Mouse (Mus musculus) limb, embryonic 14.5 days (tissue): ENCODE results near the gene Cacnb4. TPM values are rescaled to one million over a fixed set of nuclear protein-coding genes. Genes with fewer than 3 reads are reported as not detected.

Experiments used
- ATAC-seq: fragments of 200-750 bp; cut with Nextera tagmentation; 2 replicates; pipeline ENCODE4 v1.8.0; 2017; ENCODE audit warnings: low read depth, moderate number of reproducible peaks, moderate TSS enrichment; ENCODE audit not compliant: low FRiP score
- DNase-seq: peaks from one replicate; pipeline ENCODE4 v3.0.0-alpha.2; 2015; ENCODE audit warnings: low spot score
- H3K27ac ChIP-seq: fragments of 300-500 bp; sonication (generic); replicated peaks from 2 replicates; pipeline ENCODE4 v1.5.1; 2014; ENCODE audit warnings: low read depth, mild to moderate bottlenecking, low read length, moderate library complexity, mixed read lengths
- H3K27me3 ChIP-seq: fragments of 300-500 bp; sonication (generic); 2 replicates; pipeline ENCODE4 v1.6.1; 2014; ENCODE audit warnings: low read length, mixed read lengths; ENCODE audit not compliant: control insufficient read depth, insufficient read depth
- H3K36me3 ChIP-seq: fragments of 300-500 bp; sonication (generic); 2 replicates; pipeline ENCODE4 v1.6.1; 2014; ENCODE audit warnings: mild to moderate bottlenecking, low read length, moderate library complexity, mixed read lengths; ENCODE audit not compliant: control insufficient read depth, insufficient read depth
- H3K4me1 ChIP-seq: fragments of 300-500 bp; sonication (generic); 2 replicates; pipeline ENCODE4 v1.6.1; 2014; ENCODE audit warnings: antibody characterized with exemption, low read length, mixed read lengths; ENCODE audit not compliant: control insufficient read depth, insufficient read depth
- H3K4me2 ChIP-seq: fragments of 300-500 bp; sonication (generic); replicated peaks from 2 replicates; pipeline ENCODE4 v1.6.1; 2014; ENCODE audit warnings: low read depth, mild to moderate bottlenecking, low read length, moderate library complexity; ENCODE audit not compliant: severe bottlenecking
- H3K4me3 ChIP-seq: fragments of 300-500 bp; sonication (generic); replicated peaks from 2 replicates; pipeline ENCODE4 v1.5.1; 2014; ENCODE audit warnings: low read length
- H3K9ac ChIP-seq: fragments of 300-500 bp; sonication (generic); 2 replicates; pipeline ENCODE4 v1.6.1; 2014; ENCODE audit warnings: mild to moderate bottlenecking, low read depth, low read length, moderate library complexity; ENCODE audit not compliant: severe bottlenecking
- H3K9me3 ChIP-seq: fragments of 300-500 bp; sonication (generic); 2 replicates; pipeline ENCODE4 v1.6.1; 2016; ENCODE audit warnings: low read length; ENCODE audit not compliant: control insufficient read depth
- POLR2A ChIP-seq: fragments of 200-500 bp; IDR thresholded peaks from 2 replicates; pipeline ENCODE4 v1.8.0; 2012; ENCODE audit warnings: inconsistent platforms, mild to moderate bottlenecking, moderate library complexity, borderline replicate concordance; ENCODE audit not compliant: insufficient read depth, insufficient read length; ENCODE audit errors: extremely low read depth
- WGBS: fragments of 180-500 bp; shearing (Covaris S2); extraction: QIAGEN DNeasy Blood & Tissue Kit; methylation state at CpG from one replicate; pipeline ENCODE4 v1.1.7; 2014; 5-methylcytosine and 5-hydroxymethylcytosine counted together
- polyA plus RNA-seq, 2 experiments: library from polyadenylated mRNA; depleted of rRNA in 1 of 2; stranded (reverse) in 1 of 2; unstranded in 1 of 2; fragments of >200 nt; fragmentation: Nextera tagmentation in 1 of 2; extraction: Ambion mirVana in 1 of 2; gene quantifications; 2 replicates each; pipeline versions ENCODE4 v1.2.1 to v1.2.3; 2012 to 2014

Gene Cacnb4
- polyA plus RNA-seq, 2 experiments = 0.81 to 0.91 TPM

- Histone ChIP-seq H3K4me3 (no peak overlapping the region), H3K4me2 (no peak overlapping the region), H3K27ac (no peak overlapping the region), H3K36me3 (no peaks in the 10 kb centered on the region), H3K27me3 (no peaks in the 10 kb centered on the region), H3K9ac (no peak overlapping the region), H3K4me1 (0 out of 2 replicates have a peak, but pooled peaks cover 7% of the 10 kb centered on the region), H3K9me3 (no peaks in the 10 kb centered on the region)
- ATAC-seq = no peak
- no peak for DNase-seq
- WGBS = 92% methylated on average over 11 of the region's 11 CpGs
- no peak for TF ChIP-seq POLR2A
Observed at GRCm38 (mm10) chr2:52474570-52474969, 202.1 kb downstream of the Cacnb4 start.

DNA sequence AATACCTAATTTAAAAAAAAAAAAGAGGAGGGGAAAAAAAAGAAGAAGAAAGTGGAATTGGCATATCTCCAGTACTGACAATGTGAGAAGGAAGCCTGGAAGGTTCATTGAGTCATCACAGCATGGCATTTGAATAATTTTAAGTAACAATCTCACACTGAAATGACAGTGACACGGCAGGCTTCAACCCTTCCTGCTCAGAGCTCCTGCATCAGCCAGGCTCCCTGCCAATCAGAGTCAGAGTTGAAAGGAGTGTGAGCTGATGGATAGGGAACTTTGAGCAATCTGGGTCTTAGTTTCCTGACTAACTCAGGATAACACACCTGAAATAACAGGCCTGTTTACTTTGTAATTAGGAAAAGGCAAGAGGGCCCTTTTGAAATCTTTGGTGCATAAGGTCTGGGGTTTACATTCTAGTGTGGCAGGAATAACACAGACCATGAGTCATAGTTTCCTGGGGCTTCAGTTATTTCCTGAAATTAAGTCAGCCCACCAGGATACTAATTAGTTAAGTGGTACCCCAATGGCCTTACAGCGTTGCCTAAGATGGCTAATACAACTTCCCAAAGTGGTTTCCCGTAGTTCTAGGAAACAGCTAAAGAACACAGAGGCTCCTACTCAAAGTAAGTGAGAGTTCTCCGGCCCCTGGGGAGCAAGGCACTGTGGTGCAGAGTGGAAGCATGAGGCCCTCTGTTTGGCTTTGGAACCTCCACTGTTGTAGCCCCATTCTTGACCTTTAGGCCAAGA is 204.9 kb downstream of the Cacnb4 start:
- WGBS = 14% methylated on average over 4 of the region's 4 CpGs
- Histone ChIP-seq H3K36me3 (no peaks in the 10 kb centered on the region), H3K9ac (no peak overlapping the region), H3K27me3 (no peaks in the 10 kb centered on the region), H3K4me3 (no peak overlapping the region), H3K9me3 (no peaks in the 10 kb centered on the region), H3K4me1 (0 out of 2 replicates have a peak, but pooled peaks cover 7% of the 10 kb centered on the region), H3K4me2 (no peak overlapping the region), H3K27ac (no peak overlapping the region)
- ATAC-seq = peak; percentile 55
- no peak for TF ChIP-seq POLR2A
- peak; percentile 28 for DNase-seq

DNA sequence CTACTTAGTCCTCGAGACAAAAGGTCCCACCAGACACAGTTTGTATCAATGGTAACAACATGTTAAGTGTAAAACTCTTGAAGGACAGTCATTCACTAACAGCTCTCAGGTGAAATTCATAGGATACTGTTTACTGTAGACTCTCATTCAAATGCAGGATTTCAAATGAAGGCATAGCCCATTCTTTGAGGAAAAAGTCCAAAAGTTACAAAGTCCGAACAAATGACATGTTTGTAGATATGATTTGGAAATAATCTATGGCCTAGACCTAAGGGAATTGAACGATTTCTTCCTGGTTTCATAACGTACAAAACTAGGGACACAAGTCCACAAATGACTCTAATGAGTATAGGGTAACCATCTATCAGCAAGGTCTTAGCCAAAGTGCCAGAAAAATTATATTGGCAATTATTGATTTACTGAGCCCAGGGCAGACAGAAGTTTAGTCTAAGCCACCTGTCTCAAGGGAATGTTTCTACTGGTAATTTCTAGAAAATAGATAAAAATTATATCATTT is 206.5 kb downstream of the Cacnb4 start:
- Histone ChIP-seq H3K36me3 (no peaks in the 10 kb centered on the region), H3K27me3 (no peaks in the 10 kb centered on the region), H3K9ac (no peak overlapping the region), H3K4me3 (no peak overlapping the region), H3K27ac (no peak overlapping the region), H3K4me1 (0 out of 2 replicates have a peak, but pooled peaks cover 7% of the 10 kb centered on the region), H3K4me2 (no peak overlapping the region), H3K9me3 (no peaks in the 10 kb centered on the region)
- TF ChIP-seq POLR2A = no peak
- ATAC-seq (no peak), DNase-seq (no peak)
- 87% methylated on average over 4 of the region's 4 CpGs for WGBS

DNA sequence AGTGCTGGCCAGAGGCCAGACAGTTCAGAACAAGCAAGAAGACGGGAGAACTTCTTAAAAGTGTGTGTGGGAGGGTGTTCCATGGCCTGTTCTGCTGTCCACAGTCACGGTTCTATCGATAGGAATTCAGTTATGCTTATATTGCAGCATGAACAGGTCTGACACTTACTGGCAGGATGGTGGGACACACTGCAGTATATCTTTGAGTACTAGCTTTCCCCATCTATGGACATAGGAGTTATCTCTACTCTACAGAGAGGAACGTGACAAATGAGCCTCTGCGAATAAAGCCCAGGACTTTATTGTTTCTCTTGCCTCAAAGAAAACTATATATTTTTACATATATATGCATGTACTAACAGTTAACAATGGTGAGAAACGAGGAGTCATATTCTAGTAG is 209.0 kb downstream of the Cacnb4 start:
- no peaks in the 10 kb centered on the region for H3K27me3 ChIP-seq
- 0 out of 2 replicates have a peak, but pooled peaks cover 7% of the 10 kb centered on the region for H3K4me1 ChIP-seq
- no peaks in the 10 kb centered on the region for H3K9me3 ChIP-seq
- H3K27ac ChIP-seq = no peak overlapping the region
- H3K9ac ChIP-seq = no peak overlapping the region
- H3K36me3 ChIP-seq = no peaks in the 10 kb centered on the region
- no peak overlapping the region for H3K4me2 ChIP-seq
- H3K4me3 ChIP-seq = no peak overlapping the region
- no peak for TF ChIP-seq POLR2A
- no peak for ATAC-seq
- 83% methylated on average over 6 of the region's 6 CpGs for WGBS
- DNase-seq = no peak

- Histone ChIP-seq H3K4me3 (no peak overlapping the region), H3K9ac (no peak overlapping the region), H3K9me3 (no peaks in the 10 kb centered on the region), H3K36me3 (no peaks in the 10 kb centered on the region), H3K27ac (no peak overlapping the region), H3K4me1 (no peaks in the 10 kb centered on the region), H3K4me2 (no peak overlapping the region), H3K27me3 (no peaks in the 10 kb centered on the region)
- no peak for TF ChIP-seq POLR2A
- WGBS = 93% methylated on average over 12 of the region's 12 CpGs
- no peak for DNase-seq
- no peak for ATAC-seq
Observed at GRCm38 (mm10) chr2:52461206-52461967, 215.2 kb downstream of the Cacnb4 start.
